Mouse (Mus musculus) forebrain, embryonic 11.5 days (tissue): ENCODE data around the gene Ly86. TPM values are rescaled to one million over a fixed set of nuclear protein-coding genes. Genes with fewer than 3 reads are reported as not detected.
A peak's percentile ranks its signal among the peaks of the same experiment; 100 is the strongest.

Source experiments
- ATAC-seq: fragments of 200-750 bp; cut with Nextera tagmentation; replicated peaks from 2 replicates; pipeline ENCODE4 v1.8.0; 2017; ENCODE audit warnings: moderate TSS enrichment; ENCODE audit not compliant: low FRiP score
- DNase-seq: peaks from one replicate; pipeline ENCODE4 v3.0.0-alpha.2; 2017; ENCODE audit warnings: low spot score
- H3K27ac ChIP-seq: fragments of 300-500 bp; sonication (generic); 2 replicates; pipeline ENCODE4 v1.5.1; 2014; ENCODE audit warnings: low read depth, low read length
- H3K27me3 ChIP-seq: fragments of 300-500 bp; sonication (generic); 2 replicates; pipeline ENCODE4 v1.6.1; 2014; ENCODE audit warnings: mild to moderate bottlenecking, low read length, mixed read lengths; ENCODE audit not compliant: control insufficient read depth, insufficient read depth
- H3K36me3 ChIP-seq: fragments of 300-500 bp; sonication (generic); 2 replicates; pipeline ENCODE4 v1.6.1; 2014; ENCODE audit warnings: mild to moderate bottlenecking, low read length, moderate library complexity, mixed read lengths; ENCODE audit not compliant: control insufficient read depth, insufficient read depth
- H3K4me1 ChIP-seq: fragments of 300-500 bp; sonication (generic); replicated peaks from 2 replicates; pipeline ENCODE4 v1.6.1; 2014; ENCODE audit warnings: low read length, mixed read lengths; ENCODE audit not compliant: control insufficient read depth, insufficient read depth
- H3K4me2 ChIP-seq: fragments of 300-500 bp; sonication (generic); 2 replicates; pipeline ENCODE4 v1.6.1; 2014; ENCODE audit warnings: low read depth, mild to moderate bottlenecking, low read length, moderate library complexity, mixed read lengths; ENCODE audit not compliant: severe bottlenecking
- H3K4me3 ChIP-seq: fragments of 300-500 bp; sonication (generic); 2 replicates; pipeline ENCODE4 v1.5.1; 2014; ENCODE audit warnings: low read depth, low read length
- H3K9ac ChIP-seq: fragments of 300-500 bp; sonication (generic); 2 replicates; pipeline ENCODE4 v1.6.1; 2014; ENCODE audit warnings: low read length
- H3K9me3 ChIP-seq: fragments of 300-500 bp; sonication (generic); 2 replicates; pipeline ENCODE4 v1.6.1; 2016; ENCODE audit warnings: low read length, mixed read lengths; ENCODE audit not compliant: control insufficient read depth
- WGBS: fragments of 180-500 bp; shearing (Covaris S2); extraction: QIAGEN DNeasy Blood & Tissue Kit; methylation state at CpG from one replicate; pipeline ENCODE4 v1.1.7; 2014; 5-methylcytosine and 5-hydroxymethylcytosine counted together
- polyA plus RNA-seq: library from polyadenylated mRNA; unstranded; fragments of >200 nt; fragmentation: Nextera tagmentation; extraction: Ambion mirVana; gene quantifications from 2 replicates; pipeline ENCODE4 v1.2.1, GENCODE M21; 2014

Ly86 gene
- polyA plus RNA-seq, 1 experiment from 2014 or later = 4.0 TPM

GRCm38 (mm10) chr13:37312222-37312928 is 32.6 kb upstream of the Ly86 start:
- H3K27me3 ChIP-seq = no peaks in the 10 kb centered on the region
- peak overlapping the region; percentile 28 for H3K4me3 ChIP-seq
- WGBS = under 1% methylated on average over 25 of the region's 25 CpGs
- H3K36me3 ChIP-seq = no peaks in the 10 kb centered on the region
- peak overlapping the region; percentile 56 for H3K4me2 ChIP-seq
- no peaks in the 10 kb centered on the region for H3K9me3 ChIP-seq
- DNase-seq (peak; percentile 93), ATAC-seq (peak; percentile 93)
- peaks cover 9% of the 10 kb centered on the region for H3K4me1 ChIP-seq
- H3K9ac ChIP-seq = peak overlapping the region; percentile 66
- H3K27ac ChIP-seq = peak overlapping the region; percentile 75

- H3K9ac ChIP-seq = no peak overlapping the region
- H3K4me2 ChIP-seq = peak overlapping the region; percentile 15; the same call in 1 of the 2 replicates
These were observed 32.1 kb upstream of the Ly86 start for GRCm38 (mm10) chr13:37312951-37313350.

GRCm38 (mm10) chr13:37325504-37325903 is 19.5 kb upstream of the Ly86 start:
- Histone ChIP-seq H3K4me3 (no peak overlapping the region), H3K9ac (no peak overlapping the region), H3K4me2 (no peak overlapping the region), H3K27ac (no peak overlapping the region), H3K27me3 (no peaks in the 10 kb centered on the region), H3K9me3 (no peaks in the 10 kb centered on the region), H3K36me3 (no peaks in the 10 kb centered on the region), H3K4me1 (no peaks in the 10 kb centered on the region)
- 95% methylated on average over 3 of the region's 3 CpGs for WGBS
- DNase-seq (peak; percentile 70), ATAC-seq (no peak)

More at GRCm38 (mm10) chr13:37312951-37313350, 32.1 kb upstream of the Ly86 start:
- H3K9me3 ChIP-seq = no peaks in the 10 kb centered on the region
- H3K27ac ChIP-seq = no peak overlapping the region
- peaks cover 9% of the 10 kb centered on the region for H3K4me1 ChIP-seq
- H3K27me3 ChIP-seq = no peaks in the 10 kb centered on the region
- H3K4me3 ChIP-seq = no peak overlapping the region
- 22% methylated on average over 4 of the region's 4 CpGs for WGBS
- no peak for ATAC-seq
- no peaks in the 10 kb centered on the region for H3K36me3 ChIP-seq
- DNase-seq = no peak

DNA sequence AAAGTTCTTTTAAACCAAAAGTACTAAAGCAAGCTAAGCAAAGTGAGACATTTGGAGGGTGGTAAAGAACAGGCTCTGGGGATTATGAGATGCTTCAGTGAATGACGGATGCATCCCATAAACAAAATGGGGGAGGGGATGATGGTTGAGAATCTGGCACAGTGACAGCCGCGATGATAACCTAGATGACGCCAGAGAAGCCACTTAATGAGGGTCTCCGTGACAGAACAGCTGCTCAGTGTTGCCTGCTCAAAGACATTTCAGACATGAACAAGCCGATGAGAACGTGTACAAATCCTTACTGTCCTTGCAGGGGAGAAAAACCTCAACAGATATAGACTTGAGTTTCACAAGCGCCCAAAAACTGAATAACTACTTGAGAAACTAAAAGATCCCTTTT is 15.3 kb upstream of the Ly86 start:
- no peak overlapping the region for H3K9ac ChIP-seq
- no peak overlapping the region for H3K27ac ChIP-seq
- no peaks in the 10 kb centered on the region for H3K27me3 ChIP-seq
- H3K4me3 ChIP-seq = no peak overlapping the region
- H3K36me3 ChIP-seq = no peaks in the 10 kb centered on the region
- no peaks in the 10 kb centered on the region for H3K4me1 ChIP-seq
- DNase-seq (no peak), ATAC-seq (no peak)
- H3K9me3 ChIP-seq = no peaks in the 10 kb centered on the region
- H3K4me2 ChIP-seq = no peak overlapping the region
- 89% methylated on average over 8 of the region's 8 CpGs for WGBS

GRCm38 (mm10) chr13:37330971-37331370 is 14.0 kb upstream of the Ly86 start:
- no peak overlapping the region for H3K27ac ChIP-seq
- no peaks in the 10 kb centered on the region for H3K9me3 ChIP-seq
- H3K4me1 ChIP-seq = no peaks in the 10 kb centered on the region
- 83% methylated on average over 4 of the region's 4 CpGs for WGBS
- H3K27me3 ChIP-seq = no peaks in the 10 kb centered on the region
- H3K4me3 ChIP-seq = no peak overlapping the region
- DNase-seq (no peak), ATAC-seq (no peak)
- H3K9ac ChIP-seq = no peak overlapping the region
- no peaks in the 10 kb centered on the region for H3K36me3 ChIP-seq
- H3K4me2 ChIP-seq = no peak overlapping the region

- ATAC-seq (no peak), DNase-seq (no peak)
- H3K4me3 ChIP-seq = no peak overlapping the region
- H3K27ac ChIP-seq = no peak overlapping the region
- H3K9me3 ChIP-seq = no peaks in the 10 kb centered on the region
- 83% methylated on average over 4 of the region's 4 CpGs for WGBS
- H3K27me3 ChIP-seq = no peaks in the 10 kb centered on the region
- H3K4me2 ChIP-seq = no peak overlapping the region
- H3K4me1 ChIP-seq = no peaks in the 10 kb centered on the region
- no peaks in the 10 kb centered on the region for H3K36me3 ChIP-seq
- H3K9ac ChIP-seq = no peak overlapping the region
These were observed 12.0 kb upstream of the Ly86 start for GRCm38 (mm10) chr13:37332779-37333543.

DNA sequence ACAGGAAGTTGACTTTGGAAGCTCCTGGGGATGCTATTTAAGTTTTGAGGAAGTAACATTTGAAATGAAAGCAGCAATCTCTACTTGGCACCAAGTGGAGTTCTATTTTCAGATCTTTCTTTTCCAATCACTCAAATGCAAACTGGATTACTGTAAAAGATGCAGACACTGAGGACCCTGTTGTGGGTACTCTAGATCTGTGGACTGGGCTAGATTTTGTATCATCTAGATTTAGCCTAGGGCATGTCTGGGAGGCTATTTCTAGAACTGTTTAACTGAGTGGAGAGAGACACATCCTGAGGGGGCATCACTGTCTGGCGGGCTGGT is 11.5 kb upstream of the Ly86 start:
- Histone ChIP-seq H3K4me3 (no peak overlapping the region), H3K36me3 (no peaks in the 10 kb centered on the region), H3K27me3 (no peaks in the 10 kb centered on the region), H3K4me2 (no peak overlapping the region), H3K4me1 (no peaks in the 10 kb centered on the region), H3K9me3 (no peaks in the 10 kb centered on the region), H3K9ac (no peak overlapping the region), H3K27ac (no peak overlapping the region)
- 83% methylated on average over 1 of the region's 1 CpGs for WGBS
- DNase-seq (no peak), ATAC-seq (no peak)

DNA sequence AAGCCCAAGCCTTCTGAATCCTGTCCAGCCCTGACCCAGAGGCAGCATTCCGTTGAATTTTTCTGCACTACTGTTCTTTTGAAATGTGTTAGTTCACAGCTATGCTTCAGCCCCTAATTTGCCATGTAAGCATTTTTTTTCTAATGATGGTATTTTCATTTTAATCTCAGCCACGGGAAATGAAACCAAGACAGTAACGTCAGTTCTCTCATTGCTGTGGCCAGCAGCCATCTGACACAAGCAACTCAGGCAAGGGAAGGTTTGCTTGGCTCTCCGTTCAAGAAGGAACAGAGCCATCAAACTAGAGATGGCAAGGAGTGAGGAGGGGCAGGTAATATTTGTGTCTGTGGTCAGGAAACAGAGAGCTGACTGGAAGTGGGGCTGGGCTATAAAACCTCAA is 7.7 kb upstream of the Ly86 start:
- WGBS = 92% methylated on average over 4 of the region's 4 CpGs
- no peaks in the 10 kb centered on the region; the same call in 1 of the 2 replicates for H3K9me3 ChIP-seq
- no peaks in the 10 kb centered on the region for H3K4me1 ChIP-seq
- H3K9ac ChIP-seq = no peak overlapping the region
- no peak overlapping the region for H3K4me3 ChIP-seq
- ATAC-seq (no peak), DNase-seq (no peak)
- H3K27ac ChIP-seq = no peak overlapping the region
- H3K27me3 ChIP-seq = no peaks in the 10 kb centered on the region
- H3K4me2 ChIP-seq = no peak overlapping the region
- H3K36me3 ChIP-seq = no peaks in the 10 kb centered on the region
